Mouse (Mus musculus) kidney, embryonic 15.5 days (tissue): Measurements from ENCODE around the gene Mcub. TPM values are rescaled to one million over a fixed set of nuclear protein-coding genes. Genes with fewer than 3 reads are reported as not detected.

Experiments
- ATAC-seq: fragments of 200-750 bp; cut with Nextera tagmentation; replicated peaks from 2 replicates; pipeline ENCODE4 v1.8.0; 2017; ENCODE audit warnings: moderate TSS enrichment; ENCODE audit not compliant: low FRiP score
- H3K27ac ChIP-seq: fragments of 300-500 bp; sonication (generic); 2 replicates; pipeline ENCODE4 v1.5.1; 2015; ENCODE audit warnings: mild to moderate bottlenecking, inconsistent platforms
- H3K27me3 ChIP-seq: fragments of 300-500 bp; sonication (generic); 2 replicates; pipeline ENCODE4 v1.6.1; 2015; ENCODE audit warnings: inconsistent platforms
- H3K36me3 ChIP-seq: fragments of 300-500 bp; sonication (generic); 2 replicates; pipeline ENCODE4 v1.6.1; 2015; ENCODE audit warnings: inconsistent platforms
- H3K4me1 ChIP-seq: fragments of 300-500 bp; sonication (generic); 2 replicates; pipeline ENCODE4 v1.6.1; 2015; ENCODE audit warnings: inconsistent platforms
- H3K4me2 ChIP-seq: fragments of 300-500 bp; sonication (generic); 2 replicates; pipeline ENCODE4 v1.6.1; 2015; ENCODE audit warnings: moderate library complexity, mild to moderate bottlenecking, inconsistent platforms
- H3K4me3 ChIP-seq: fragments of 300-500 bp; sonication (generic); replicated peaks from 2 replicates; pipeline ENCODE4 v1.5.1; 2015; ENCODE audit warnings: mild to moderate bottlenecking, inconsistent platforms
- H3K9ac ChIP-seq: fragments of 300-500 bp; sonication (generic); 2 replicates; pipeline ENCODE4 v1.6.1; 2015; ENCODE audit warnings: mild to moderate bottlenecking, inconsistent platforms
- H3K9me3 ChIP-seq: fragments of 300-500 bp; sonication (generic); replicated peaks from 2 replicates; pipeline ENCODE4 v1.6.1; 2016; ENCODE audit warnings: inconsistent platforms
- WGBS: fragments of 180-500 bp; shearing (Covaris S2); methylation state at CpG from one replicate; pipeline ENCODE4 v1.1.7; 2015; ENCODE audit warnings: mixed read lengths; 5-methylcytosine and 5-hydroxymethylcytosine counted together
- polyA plus RNA-seq: library from polyadenylated mRNA; unstranded; fragments of >200 nt; fragmentation: Nextera tagmentation; extraction: Ambion mirVana; gene quantifications from 2 replicates; pipeline ENCODE4 v1.2.1, GENCODE M21; 2015

Gene Mcub
- polyA plus RNA-seq, 1 experiment from 2014 or later = 3.7 TPM

DNA sequence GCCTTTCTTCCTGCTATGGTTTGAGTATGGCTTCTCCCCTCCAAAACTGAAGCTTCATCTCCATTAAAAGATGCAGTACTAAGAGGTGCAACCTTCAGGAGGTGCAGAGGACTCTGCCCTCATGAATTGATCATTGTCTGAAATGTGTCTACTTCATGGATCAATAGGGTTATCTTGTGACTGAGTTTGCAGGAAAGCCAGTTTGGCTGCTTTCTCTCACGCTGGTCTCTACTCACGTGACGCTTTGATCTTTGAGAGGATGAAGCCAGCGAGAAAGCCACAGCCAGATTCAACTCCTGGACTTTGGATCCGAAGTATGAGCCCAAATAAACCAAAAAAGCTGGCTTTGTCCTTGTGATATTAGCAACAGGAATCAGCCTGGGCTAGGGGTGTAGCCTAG lies 83.6 kb downstream of the Mcub start:
- H3K27ac ChIP-seq = no peak overlapping the region
- no peak for ATAC-seq
- 67% methylated on average over 5 of the region's 5 CpGs for WGBS

DNA sequence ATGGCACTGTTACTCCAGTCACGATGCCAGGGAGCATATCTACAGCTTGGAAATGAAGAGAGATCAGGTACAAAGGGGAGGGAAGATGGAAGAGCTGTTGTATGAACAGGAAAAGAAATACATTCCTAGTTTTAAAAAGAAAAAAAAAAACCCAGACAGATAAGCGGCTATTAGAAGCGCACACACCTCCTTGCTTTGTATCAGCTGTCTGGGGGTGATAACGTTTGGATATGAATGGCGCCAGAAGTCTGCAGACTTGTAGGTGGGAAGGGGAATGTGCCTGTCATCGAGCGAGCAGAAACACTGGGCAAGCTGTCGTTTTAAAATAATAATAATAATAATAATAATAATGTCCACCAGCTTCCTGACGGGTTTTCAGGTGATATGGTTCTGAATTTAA lies 84.4 kb downstream of the Mcub start:
- H3K9ac ChIP-seq = no peak overlapping the region
- no peaks in the 10 kb centered on the region for H3K9me3 ChIP-seq
- H3K4me1 ChIP-seq = 0 out of 2 replicates have a peak, but pooled peaks cover 3% of the 10 kb centered on the region
- no peaks in the 10 kb centered on the region for H3K27me3 ChIP-seq
- H3K36me3 ChIP-seq = peaks cover 6% of the 10 kb centered on the region
- no peak for ATAC-seq
- WGBS = 86% methylated on average over 9 of the region's 9 CpGs
- H3K27ac ChIP-seq = no peak overlapping the region
- H3K4me2 ChIP-seq = no peak overlapping the region
- H3K4me3 ChIP-seq = no peak overlapping the region

More for the DNA sequence above, 83.6 kb downstream of the Mcub start:
- no peaks in the 10 kb centered on the region for H3K27me3 ChIP-seq
- H3K9ac ChIP-seq = no peak overlapping the region
- no peaks in the 10 kb centered on the region for H3K4me1 ChIP-seq
- H3K4me3 ChIP-seq = no peak overlapping the region
- no peak overlapping the region for H3K4me2 ChIP-seq
- H3K9me3 ChIP-seq = no peaks in the 10 kb centered on the region
- H3K36me3 ChIP-seq = peaks cover 14% of the 10 kb centered on the region

DNA sequence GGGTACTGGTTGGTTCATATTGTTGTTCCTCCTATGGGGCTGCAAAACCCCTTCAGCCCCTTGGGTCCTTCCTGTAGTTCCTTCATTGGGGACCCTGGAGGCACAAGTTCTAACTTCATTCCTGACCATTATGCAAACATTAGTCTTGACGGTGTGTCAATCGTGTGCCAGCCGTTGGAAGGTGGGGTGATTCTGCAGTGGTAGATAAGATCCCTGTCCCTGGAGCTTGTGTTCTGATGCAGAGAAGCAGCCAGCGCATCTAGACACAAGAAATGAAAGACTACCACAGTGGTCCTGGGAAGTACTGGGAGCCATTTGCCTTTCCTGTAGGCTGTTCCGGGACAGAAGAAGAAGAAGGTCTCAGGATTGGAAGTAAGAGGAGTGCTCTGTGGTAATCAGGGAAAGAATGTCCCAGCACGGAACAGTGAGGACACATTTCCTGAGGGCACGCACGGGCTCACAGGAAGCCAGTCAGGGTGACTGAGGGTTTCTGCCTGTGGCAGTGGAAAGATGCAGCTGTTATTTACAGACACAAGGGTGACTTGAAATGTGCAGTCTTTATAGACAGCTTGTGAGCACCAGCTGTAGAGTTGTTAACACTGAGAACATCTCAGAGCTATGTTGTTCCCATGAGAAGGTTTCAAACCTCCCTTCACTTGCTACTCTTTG lies 88.9 kb downstream of the Mcub start:
- H3K4me2 ChIP-seq = no peak overlapping the region
- peaks cover 17% of the 10 kb centered on the region for H3K4me1 ChIP-seq
- 75% methylated on average over 8 of the region's 8 CpGs for WGBS
- H3K27me3 ChIP-seq = no peaks in the 10 kb centered on the region
- no peak overlapping the region for H3K27ac ChIP-seq
- H3K9ac ChIP-seq = no peak overlapping the region
- no peak overlapping the region for H3K4me3 ChIP-seq
- no peaks in the 10 kb centered on the region for H3K36me3 ChIP-seq
- no peak for ATAC-seq
- no peaks in the 10 kb centered on the region for H3K9me3 ChIP-seq

DNA sequence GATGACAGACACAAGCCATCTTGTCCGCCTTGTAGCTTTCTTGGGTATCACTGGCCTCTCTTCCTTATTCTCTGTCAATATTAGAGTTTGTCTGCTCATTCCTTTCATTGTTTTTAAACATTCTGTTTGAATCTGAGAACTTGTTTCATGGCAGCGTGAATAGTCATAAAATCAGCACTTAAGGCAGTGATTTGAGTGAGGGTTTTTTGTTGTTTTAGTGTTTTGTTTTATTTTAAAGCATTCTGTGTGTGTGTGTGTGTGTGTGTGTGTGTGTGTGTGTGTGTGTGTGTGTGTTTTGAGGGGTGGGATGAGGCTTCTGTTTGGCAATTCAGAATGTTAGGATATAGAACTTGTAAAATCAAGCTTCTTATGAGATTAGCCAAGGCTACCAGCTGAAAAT lies 90.1 kb downstream of the Mcub start:
- Histone ChIP-seq H3K4me2 (peak overlapping the region; percentile 90), H3K27me3 (no peaks in the 10 kb centered on the region), H3K4me3 (peak overlapping the region; percentile 71), H3K36me3 (no peaks in the 10 kb centered on the region), H3K4me1 (peaks cover 17% of the 10 kb centered on the region), H3K9me3 (no peaks in the 10 kb centered on the region), H3K9ac (no peak overlapping the region), H3K27ac (no peak overlapping the region)
- no peak for ATAC-seq
- WGBS = 76% methylated on average over 2 of the region's 2 CpGs

DNA sequence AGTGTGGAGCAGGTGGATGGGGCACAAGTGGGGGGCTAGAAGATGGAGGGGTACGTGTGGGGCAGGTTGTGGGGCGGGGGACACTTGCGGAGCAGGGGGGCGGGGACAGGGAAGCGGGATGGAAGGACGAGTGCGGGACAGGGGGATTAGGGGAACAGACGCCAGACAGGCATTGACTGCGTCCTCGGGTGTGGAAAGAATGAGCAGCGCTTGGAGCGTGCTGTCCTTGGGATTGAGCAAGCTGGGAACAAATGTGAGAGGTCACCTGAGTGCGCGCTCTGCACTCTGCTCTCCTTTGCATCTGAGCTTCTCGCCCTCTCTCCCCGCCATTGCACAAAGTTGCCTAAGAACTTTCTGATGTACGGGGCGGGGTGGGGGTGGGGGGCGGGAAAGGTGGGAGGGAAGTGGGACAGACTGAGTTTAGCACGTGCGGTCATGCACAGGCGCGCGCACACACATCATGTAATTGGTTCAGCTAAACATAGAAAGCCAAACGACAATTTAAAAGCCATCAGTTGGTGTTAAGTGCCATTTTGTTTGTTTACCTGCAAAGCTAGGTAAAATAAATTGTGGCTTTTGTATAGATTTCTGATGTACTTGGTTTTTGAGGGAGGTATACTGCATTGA lies 90.8 kb downstream of the Mcub start:
- WGBS = under 1% methylated on average over 25 of the region's 25 CpGs
- peak overlapping the region; percentile 81 for H3K27ac ChIP-seq
- H3K4me2 ChIP-seq = peak overlapping the region; percentile 90
- no peaks in the 10 kb centered on the region for H3K36me3 ChIP-seq
- peak overlapping the region; percentile 71 for H3K4me3 ChIP-seq
- H3K4me1 ChIP-seq = peaks cover 17% of the 10 kb centered on the region
- H3K9me3 ChIP-seq = no peaks in the 10 kb centered on the region
- H3K9ac ChIP-seq = peak overlapping the region; percentile 67
- peak; percentile 70 for ATAC-seq
- no peaks in the 10 kb centered on the region for H3K27me3 ChIP-seq

DNA sequence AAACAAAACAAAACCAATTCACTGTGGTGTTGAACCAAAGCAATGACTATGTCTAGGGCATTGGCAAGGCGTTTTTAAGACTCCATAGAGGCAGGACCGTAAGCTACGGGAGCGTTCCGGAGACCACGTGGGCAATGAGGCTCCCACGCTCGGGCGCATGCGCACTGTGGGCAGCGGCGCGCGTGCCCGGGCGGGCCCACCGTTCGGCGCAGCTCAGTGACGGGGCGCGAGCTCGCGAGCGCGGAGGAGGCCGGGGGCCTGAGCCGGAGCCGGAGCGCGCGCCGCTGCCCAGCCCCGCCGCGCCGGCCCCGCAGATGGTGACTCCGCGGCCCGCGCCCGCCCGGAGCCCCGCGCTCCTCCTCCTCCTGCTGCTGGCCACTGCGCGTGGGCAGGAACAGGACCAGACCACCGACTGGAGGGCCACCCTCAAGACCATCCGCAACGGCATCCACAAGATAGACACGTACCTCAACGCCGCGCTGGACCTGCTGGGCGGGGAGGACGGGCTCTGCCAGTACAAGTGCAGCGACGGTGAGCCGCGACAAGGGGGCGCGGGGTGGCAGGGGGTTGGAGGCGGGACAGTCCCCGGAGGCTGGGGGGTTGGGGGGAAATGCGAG lies 91.5 kb downstream of the Mcub start, which contains the start of gene Pla2g12a:
TSS of gene Pla2g12a (plus strand) at position 202 of the 617 bp plus-strand sequence.
- Histone ChIP-seq H3K4me3 (peak within 1 kb of the TSS; percentile 71), H3K9me3 (no peaks in the 10 kb centered on the region), H3K36me3 (no peaks in the 10 kb centered on the region), H3K27me3 (no peaks in the 10 kb centered on the region), H3K27ac (peak within 1 kb of the TSS; percentile 81), H3K4me2 (peak within 1 kb of the TSS; percentile 90), H3K9ac (peak within 1 kb of the TSS; percentile 67), H3K4me1 (peaks cover 17% of the 10 kb centered on the region)
- 1% methylated on average over 63 of the region's 66 CpGs for WGBS
- ATAC-seq = peak; percentile 92

DNA sequence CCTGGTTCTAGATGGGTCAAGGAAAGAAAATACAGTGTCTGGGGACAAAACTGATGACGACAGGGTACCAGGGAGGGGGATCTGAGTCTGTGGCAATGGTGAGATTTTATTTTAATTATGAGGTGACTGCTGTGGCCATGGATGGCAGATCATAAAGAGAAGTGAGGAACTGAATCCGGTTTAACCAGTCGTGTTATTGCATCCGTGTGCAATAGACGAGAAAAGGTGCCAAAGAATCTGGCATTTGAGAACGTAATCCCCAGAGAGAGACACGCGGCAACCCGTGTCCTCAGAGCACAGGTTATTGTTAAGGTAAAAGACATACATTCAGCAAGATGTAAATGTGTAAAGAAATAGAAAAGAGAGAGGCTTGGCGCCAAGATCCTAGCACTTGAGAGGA lies 92.7 kb downstream of the Mcub start:
- 78% methylated on average over 10 of the region's 10 CpGs for WGBS
- no peaks in the 10 kb centered on the region for H3K27me3 ChIP-seq
- H3K9me3 ChIP-seq = no peaks in the 10 kb centered on the region
- H3K9ac ChIP-seq = no peak overlapping the region
- H3K27ac ChIP-seq = no peak overlapping the region
- H3K36me3 ChIP-seq = no peaks in the 10 kb centered on the region
- no peak overlapping the region for H3K4me3 ChIP-seq
- peaks cover 17% of the 10 kb centered on the region for H3K4me1 ChIP-seq
- no peak for ATAC-seq
- 0 out of 2 replicates have a peak overlapping the region, but pooled peaks have one; percentile 90 for H3K4me2 ChIP-seq

Other genes starting within 250 kb of the Mcub start
- 2.1 and 2.3 TPM in 2 replicates for gene Egf, start 214.9 kb downstream of the Mcub start, polyA plus RNA-seq
- gene Lrit3, start 166.2 kb downstream of the Mcub start, polyA plus RNA-seq = not detected in 2 replicates
- 0.21 TPM in 1 of 2 replicates, not detected in the other for gene Rrh, start 147.6 kb downstream of the Mcub start, polyA plus RNA-seq
- 92.9 and 95.5 TPM in 2 replicates for gene Gar1, start 138.8 kb downstream of the Mcub start, polyA plus RNA-seq
- gene Cfi, start 134.3 kb downstream of the Mcub start, polyA plus RNA-seq = 14.2 and 17.5 TPM in 2 replicates
- 41.5 and 43.8 TPM in 2 replicates for gene Pla2g12a, start 91.6 kb downstream of the Mcub start, polyA plus RNA-seq
- 79.2 and 79.3 TPM in 2 replicates for gene Casp6, start 68.8 kb downstream of the Mcub start, polyA plus RNA-seq
- 33.6 and 36.9 TPM in 2 replicates for gene Sec24b, start 91.3 kb upstream of the Mcub start, polyA plus RNA-seq
- 4.1 and 5.4 TPM in 2 replicates for gene Col25a1, start 161.3 kb upstream of the Mcub start, polyA plus RNA-seq